Mouse (Mus musculus): Measurements from ENCODE around the gene Swap70.

- TF ChIP-seq EP300 (IDR thresholded peaks at IDR 0.05; ENCODE audit: insufficient read depth, low read depth, low read length) (no peak), CTCF (IDR thresholded peaks at IDR 0.05) (no peak), POLR2A (IDR thresholded peaks at IDR 0.05; ENCODE audit: insufficient read depth, low read depth, low read length) (no peak)
These were observed 27.2 kb downstream of the Swap70 start for GRCm38 (mm10) chr7:110248677-110249076.

Data from heart, adult 2 months (tissue).